Mouse (Mus musculus): ENCODE results near the gene Sept12.

Sept12 gene

GRCm38 (mm10) chr16:4938461-4938860 lies 59.2 kb downstream of the Sept12 start, which contains the start of gene Nudt16l1:
Nudt16l1 (plus strand) TSS chr16:4938761.
- no peak for DNase-seq (ENCODE audit: extremely low spot score, low spot score)

GRCm38 (mm10) chr16:4937351-4938190 lies 60.1 kb downstream of the Sept12 start:
- no peak for DNase-seq (ENCODE audit: extremely low spot score, low spot score)

Data from neural tube, embryonic 10.5 days (tissue).